Mouse (Mus musculus): ENCODE data around the gene Muc4.
A peak's percentile ranks its signal among the peaks of the same experiment; 100 is the strongest.

Gene Muc4

GRCm38 (mm10) chr16:32735586-32735985 lies at the start of gene Muc4:
Gene Muc4, plus strand, starts transcription at chr16:32735886.
- Histone ChIP-seq H3K36me3 (ENCODE audit: insufficient read depth, low read length) (no peaks in the 10 kb centered on the region), H3K4me1 (replicated peaks; ENCODE audit: low read depth, low read length) (peaks cover 32% of the 10 kb centered on the region), H3K27me3 (ENCODE audit: insufficient read depth, low read length) (0 out of 2 replicates have a peak, but pooled peaks cover 7% of the 10 kb centered on the region), H3K9me3 (ENCODE audit: low read length) (no peaks in the 10 kb centered on the region), H3K4me3 (replicated peaks; ENCODE audit: low read length) (no peak within 1 kb of the TSS)
- TF ChIP-seq POU5F1 (IDR thresholded peaks at IDR 0.05; ENCODE audit: borderline replicate concordance, low read length) (no peak), CTCF (conservative IDR thresholded peaks at IDR 0.05; ENCODE audit: low read length) (no peak), NANOG (IDR thresholded peaks at IDR 0.05; ENCODE audit: borderline replicate concordance, low read length) (no peak)

GRCm38 (mm10) chr16:32685998-32686397 lies 49.7 kb upstream of the Muc4 start:
- TF ChIP-seq CTCF (conservative IDR thresholded peaks at IDR 0.05; ENCODE audit: low read length) (no peak), NANOG (IDR thresholded peaks at IDR 0.05; ENCODE audit: borderline replicate concordance, low read length) (no peak), POU5F1 (IDR thresholded peaks at IDR 0.05; ENCODE audit: borderline replicate concordance, low read length) (no peak)
- Histone ChIP-seq H3K4me3 (replicated peaks; ENCODE audit: low read length) (no peak overlapping the region), H3K36me3 (ENCODE audit: insufficient read depth, low read length) (peaks cover 26% of the 10 kb centered on the region), H3K9me3 (ENCODE audit: low read length) (no peaks in the 10 kb centered on the region), H3K4me1 (replicated peaks; ENCODE audit: low read depth, low read length) (peaks cover 43% of the 10 kb centered on the region), H3K27me3 (ENCODE audit: insufficient read depth, low read length) (no peaks in the 10 kb centered on the region)

GRCm38 (mm10) chr16:32687221-32687620 lies 48.5 kb upstream of the Muc4 start:
- H3K27me3 ChIP-seq (ENCODE audit: insufficient read depth, low read length): no peaks in the 10 kb centered on the region
- peaks cover 38% of the 10 kb centered on the region for H3K4me1 ChIP-seq (replicated peaks; ENCODE audit: low read depth, low read length)
- H3K36me3 ChIP-seq (ENCODE audit: insufficient read depth, low read length): peaks cover 14% of the 10 kb centered on the region
- no peak overlapping the region for H3K4me3 ChIP-seq (replicated peaks; ENCODE audit: low read length)
- TF ChIP-seq CTCF (conservative IDR thresholded peaks at IDR 0.05; ENCODE audit: low read length) (no peak; the same call in 1 of the 2 replicates), POU5F1 (IDR thresholded peaks at IDR 0.05; ENCODE audit: borderline replicate concordance, low read length) (no peak)
- no peaks in the 10 kb centered on the region for H3K9me3 ChIP-seq (ENCODE audit: low read length)

GRCm38 (mm10) chr16:32688770-32689169 lies 46.9 kb upstream of the Muc4 start:
- no peaks in the 10 kb centered on the region for H3K27me3 ChIP-seq (ENCODE audit: insufficient read depth, low read length)
- TF ChIP-seq NANOG (IDR thresholded peaks at IDR 0.05; ENCODE audit: borderline replicate concordance, low read length): no peak
- TF ChIP-seq POU5F1 (IDR thresholded peaks at IDR 0.05; ENCODE audit: borderline replicate concordance, low read length): no peak
- TF ChIP-seq CTCF (conservative IDR thresholded peaks at IDR 0.05; ENCODE audit: low read length): no peak
- H3K36me3 ChIP-seq (ENCODE audit: insufficient read depth, low read length): no peaks in the 10 kb centered on the region
- H3K9me3 ChIP-seq (ENCODE audit: low read length): no peaks in the 10 kb centered on the region
- no peak overlapping the region for H3K4me3 ChIP-seq (replicated peaks; ENCODE audit: low read length)
- peaks cover 25% of the 10 kb centered on the region for H3K4me1 ChIP-seq (replicated peaks; ENCODE audit: low read depth, low read length)

GRCm38 (mm10) chr16:32689501-32689900 lies 46.2 kb upstream of the Muc4 start:
- no peak overlapping the region for H3K4me3 ChIP-seq (replicated peaks; ENCODE audit: low read length)
- no peaks in the 10 kb centered on the region for H3K36me3 ChIP-seq (ENCODE audit: insufficient read depth, low read length)
- H3K4me1 ChIP-seq (replicated peaks; ENCODE audit: low read depth, low read length): peaks cover 25% of the 10 kb centered on the region
- H3K27me3 ChIP-seq (ENCODE audit: insufficient read depth, low read length): no peaks in the 10 kb centered on the region
- H3K9me3 ChIP-seq (ENCODE audit: low read length): no peaks in the 10 kb centered on the region
- TF ChIP-seq NANOG (IDR thresholded peaks at IDR 0.05; ENCODE audit: borderline replicate concordance, low read length) (no peak), CTCF (conservative IDR thresholded peaks at IDR 0.05; ENCODE audit: low read length) (peak; percentile 78), POU5F1 (IDR thresholded peaks at IDR 0.05; ENCODE audit: borderline replicate concordance, low read length) (no peak)

GRCm38 (mm10) chr16:32696841-32697464 lies 38.7 kb upstream of the Muc4 start:
- no peak overlapping the region for H3K4me3 ChIP-seq (replicated peaks; ENCODE audit: low read length)
- peaks cover 27% of the 10 kb centered on the region for H3K4me1 ChIP-seq (replicated peaks; ENCODE audit: low read depth, low read length)
- no peaks in the 10 kb centered on the region for H3K36me3 ChIP-seq (ENCODE audit: insufficient read depth, low read length)
- 0 out of 2 replicates have a peak, but pooled peaks cover 3% of the 10 kb centered on the region for H3K27me3 ChIP-seq (ENCODE audit: insufficient read depth, low read length)
- TF ChIP-seq NANOG (IDR thresholded peaks at IDR 0.05; ENCODE audit: borderline replicate concordance, low read length) (no peak), CTCF (conservative IDR thresholded peaks at IDR 0.05; ENCODE audit: low read length) (peak; percentile 88)
- H3K9me3 ChIP-seq (ENCODE audit: low read length): no peaks in the 10 kb centered on the region

- Histone ChIP-seq H3K9me3 (ENCODE audit: low read length) (no peaks in the 10 kb centered on the region), H3K4me1 (replicated peaks; ENCODE audit: low read depth, low read length) (peaks cover 27% of the 10 kb centered on the region), H3K4me3 (replicated peaks; ENCODE audit: low read length) (peak overlapping the region; percentile 67), H3K36me3 (ENCODE audit: insufficient read depth, low read length) (no peaks in the 10 kb centered on the region), H3K27me3 (ENCODE audit: insufficient read depth, low read length) (0 out of 2 replicates have a peak, but pooled peaks cover 3% of the 10 kb centered on the region)
- TF ChIP-seq CTCF (conservative IDR thresholded peaks at IDR 0.05; ENCODE audit: low read length) (peak; percentile 36), NANOG (IDR thresholded peaks at IDR 0.05; ENCODE audit: borderline replicate concordance, low read length) (no peak)
These were observed 37.8 kb upstream of the Muc4 start for GRCm38 (mm10) chr16:32697665-32698446.

GRCm38 (mm10) chr16:32698550-32698949 lies 37.1 kb upstream of the Muc4 start:
- peaks cover 27% of the 10 kb centered on the region for H3K4me1 ChIP-seq (replicated peaks; ENCODE audit: low read depth, low read length)
- H3K36me3 ChIP-seq (ENCODE audit: insufficient read depth, low read length): no peaks in the 10 kb centered on the region
- 0 out of 2 replicates have a peak, but pooled peaks cover 3% of the 10 kb centered on the region for H3K27me3 ChIP-seq (ENCODE audit: insufficient read depth, low read length)
- no peaks in the 10 kb centered on the region for H3K9me3 ChIP-seq (ENCODE audit: low read length)
- no peak for TF ChIP-seq CTCF (conservative IDR thresholded peaks at IDR 0.05; ENCODE audit: low read length)
- TF ChIP-seq POU5F1 (IDR thresholded peaks at IDR 0.05; ENCODE audit: borderline replicate concordance, low read length): no peak
- TF ChIP-seq NANOG (IDR thresholded peaks at IDR 0.05; ENCODE audit: borderline replicate concordance, low read length): no peak
- peak overlapping the region; percentile 67 for H3K4me3 ChIP-seq (replicated peaks; ENCODE audit: low read length)

Data from E14TG2a.4 (cell line).